Mouse (Mus musculus): ENCODE measurements at regions not wholly inside any gene's neighbourhood (a gene's known extent, or its start where the extent isn't known, plus 50 kb on each side); places are given as distances from the start of the nearest gene placed in this dataset.

GRCm38 (mm10) chr11:112264077-112264476, 517.9 kb upstream of the Sox9 start:
- no peak for DNase-seq

- no peak for DNase-seq
Observed at GRCm38 (mm10) chr11:112270911-112271310, 511.1 kb upstream of the Sox9 start.

- DNase-seq, result no peak
Observed at GRCm38 (mm10) chr11:112278566-112278965, 503.5 kb upstream of the Sox9 start.

GRCm38 (mm10) chr11:112282911-112283310, 499.1 kb upstream of the Sox9 start:
- DNase-seq, result no peak

GRCm38 (mm10) chr11:112298901-112299341, 483.1 kb upstream of the Sox9 start:
- no peak for DNase-seq

GRCm38 (mm10) chr11:112303091-112303490, 478.9 kb upstream of the Sox9 start:
- DNase-seq, result no peak

GRCm38 (mm10) chr11:112325850-112326249, 456.2 kb upstream of the Sox9 start:
- DNase-seq, result no peak

- no peak for DNase-seq
Observed at GRCm38 (mm10) chr11:112327606-112328005, 454.4 kb upstream of the Sox9 start.

GRCm38 (mm10) chr11:112345133-112345532, 436.9 kb upstream of the Sox9 start:
- no peak for DNase-seq

- no peak for DNase-seq
Observed at GRCm38 (mm10) chr11:112345586-112345985, 436.4 kb upstream of the Sox9 start.

GRCm38 (mm10) chr11:112346089-112346488, 435.9 kb upstream of the Sox9 start:
- no peak for DNase-seq

- no peak for DNase-seq
Observed at GRCm38 (mm10) chr11:112346532-112346931, 435.5 kb upstream of the Sox9 start.

GRCm38 (mm10) chr11:112355311-112355710, 426.7 kb upstream of the Sox9 start:
- DNase-seq, result no peak

GRCm38 (mm10) chr11:112366715-112367114, 415.3 kb upstream of the Sox9 start:
- no peak for DNase-seq

GRCm38 (mm10) chr11:112370941-112371340, 411.1 kb upstream of the Sox9 start:
- DNase-seq, result no peak

- DNase-seq, result no peak
Observed at GRCm38 (mm10) chr11:112400069-112400468, 382.0 kb upstream of the Sox9 start.

GRCm38 (mm10) chr11:112407681-112408080, 374.3 kb upstream of the Sox9 start:
- no peak for DNase-seq

GRCm38 (mm10) chr11:112412434-112412833, 369.6 kb upstream of the Sox9 start:
- no peak for DNase-seq

- DNase-seq, result no peak
Observed at GRCm38 (mm10) chr11:112442639-112443038, 339.4 kb upstream of the Sox9 start.

- no peak for DNase-seq
Observed at GRCm38 (mm10) chr11:112443890-112444289, 338.1 kb upstream of the Sox9 start.

GRCm38 (mm10) chr11:112449632-112450031, 332.4 kb upstream of the Sox9 start:
- no peak for DNase-seq

GRCm38 (mm10) chr11:112450227-112450626, 331.8 kb upstream of the Sox9 start:
- DNase-seq, result no peak

- DNase-seq, result no peak
Observed at GRCm38 (mm10) chr11:112458075-112458474, 323.9 kb upstream of the Sox9 start.

GRCm38 (mm10) chr11:112463121-112463520, 318.9 kb upstream of the Sox9 start:
- no peak for DNase-seq

GRCm38 (mm10) chr11:112464386-112464785, 317.6 kb upstream of the Sox9 start:
- DNase-seq, result peak; percentile 67 to 70

GRCm38 (mm10) chr11:112470336-112470735, 311.7 kb upstream of the Sox9 start:
- no peak for DNase-seq
